Mouse (Mus musculus) CD4-positive, CD25-positive, alpha-beta regulatory T cell, adult 2 months (primary cell): ENCODE measurements around the gene Hexdc.
A peak's percentile ranks its signal among the peaks of the same experiment; 100 is the strongest.

Experiments
- DNase-seq: peaks from one replicate; pipeline ENCODE4 v3.0.0-alpha.2; 2012; ENCODE audit warnings: low read depth, low spot score

Hexdc gene

DNA sequence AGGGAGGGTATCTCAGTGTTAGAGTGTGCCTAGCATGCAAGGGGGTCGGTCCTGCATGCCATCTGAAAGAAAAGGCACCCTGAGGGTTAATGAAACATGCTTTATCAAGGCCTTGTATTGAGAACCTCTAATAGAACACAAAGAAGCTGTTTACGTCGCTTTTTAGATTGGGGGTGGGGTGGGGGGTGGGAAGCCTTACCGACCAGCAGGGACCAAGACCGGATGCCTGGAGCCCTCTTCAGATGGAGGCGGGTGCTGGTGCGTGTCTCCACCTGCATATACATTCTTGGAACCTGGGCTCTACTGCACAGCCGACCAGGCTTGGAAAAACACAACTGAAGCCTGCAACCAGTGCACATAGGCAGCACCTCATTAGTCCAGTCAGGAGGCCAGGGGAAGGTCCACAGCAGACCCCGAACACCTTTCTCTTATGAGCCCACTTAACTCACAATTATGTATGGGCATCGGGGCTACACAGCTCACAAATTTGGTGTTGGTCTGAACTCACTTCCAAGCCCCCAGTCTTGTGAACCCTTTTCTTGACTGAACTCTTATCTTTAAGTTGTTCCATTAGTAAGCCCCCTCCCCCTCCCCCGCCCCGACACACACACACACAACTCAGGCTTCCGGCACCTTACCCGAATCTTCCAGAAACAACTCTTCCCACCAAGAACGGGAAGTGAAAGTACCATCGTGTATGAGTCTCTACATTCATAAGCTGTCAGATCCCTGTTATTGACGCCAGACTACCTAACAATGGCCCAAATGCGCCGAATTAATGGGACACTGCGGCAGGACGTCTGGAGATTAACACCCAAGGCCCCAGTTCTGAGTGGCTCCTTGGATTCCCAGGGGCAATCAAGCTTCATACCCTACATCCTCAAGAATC is 24.1 kb downstream of the Hexdc start:
- DNase-seq = peak; percentile 54

- DNase-seq = peak; percentile 92
Measured at GRCm38 (mm10) chr11:121229018-121229439, 24.8 kb downstream of the Hexdc start, which contains the start of gene Cybc1. Gene Cybc1 (minus strand): TSS chr11:121229322.

GRCm38 (mm10) chr11:121231191-121231590 is 27.0 kb downstream of the Hexdc start:
- no peak for DNase-seq

DNA sequence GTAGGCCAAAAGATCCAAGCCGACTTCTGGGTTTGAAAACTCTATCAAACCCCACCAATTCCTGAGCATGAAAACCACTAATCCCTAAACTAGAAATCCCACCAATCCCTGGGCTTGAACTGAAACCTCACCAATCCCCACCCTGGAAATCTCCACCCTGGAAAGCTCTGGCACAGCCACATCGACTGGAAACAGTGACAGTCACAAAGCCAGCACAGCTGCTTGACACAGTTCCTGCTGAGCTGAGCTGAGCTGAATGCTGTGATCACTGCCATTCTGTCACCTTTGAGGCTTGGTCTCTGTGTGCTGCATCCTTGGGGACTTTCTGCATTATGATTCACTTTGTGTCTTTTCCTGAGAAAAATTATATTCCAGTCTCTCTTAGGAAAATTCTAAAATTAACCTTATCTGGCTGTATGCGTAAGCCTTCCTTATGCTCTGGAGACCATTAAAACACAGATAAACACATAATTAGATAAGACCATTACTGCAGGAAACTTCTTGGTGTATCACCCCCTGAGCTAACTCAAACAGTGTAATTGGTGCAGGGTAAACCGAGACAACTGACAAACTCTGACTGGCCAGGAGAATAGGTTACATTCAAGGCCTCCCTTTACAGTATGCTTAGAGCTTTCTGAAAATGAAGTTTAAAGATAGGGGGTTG is 27.5 kb downstream of the Hexdc start:
- no peak for DNase-seq

- DNase-seq = no peak
Measured at GRCm38 (mm10) chr11:121232706-121233105, 28.5 kb downstream of the Hexdc start.

DNA sequence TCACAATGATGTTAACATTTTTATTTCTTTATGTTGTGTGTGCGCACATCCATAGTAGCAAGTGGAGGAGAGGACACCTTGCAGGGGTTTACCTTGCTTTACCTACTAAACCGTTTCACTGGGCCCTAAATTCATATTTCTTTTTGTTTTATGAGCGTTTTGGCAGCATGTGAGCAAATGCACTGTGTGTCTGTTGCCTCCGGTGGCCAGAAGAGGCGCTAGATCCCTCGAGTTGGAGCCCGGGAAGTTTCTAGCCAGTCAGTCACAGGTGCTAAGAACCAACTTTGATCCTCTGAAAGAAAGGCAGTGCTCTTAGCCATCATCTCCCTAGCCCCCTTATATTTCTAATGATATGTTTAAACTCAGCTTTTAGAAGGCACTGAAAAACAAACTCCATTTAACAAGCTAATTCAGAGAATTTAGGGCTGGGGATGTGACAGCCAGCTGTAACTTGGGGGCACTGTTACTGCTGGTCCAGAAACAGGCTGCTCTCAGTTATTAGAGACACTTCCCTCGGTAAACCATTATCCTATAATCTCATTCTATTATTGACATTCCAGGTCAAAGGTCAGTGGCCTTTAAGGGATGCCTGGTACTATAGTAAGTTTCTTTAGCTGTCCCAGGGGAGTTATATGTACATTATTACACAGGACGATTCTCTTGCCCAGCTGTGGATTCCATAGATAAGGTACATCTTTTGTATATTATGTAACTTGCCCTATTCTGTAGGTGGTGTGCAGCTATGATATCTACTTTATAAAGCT is 31.4 kb downstream of the Hexdc start:
- DNase-seq = peak; percentile 77

- DNase-seq = peak; percentile 99
Measured at GRCm38 (mm10) chr11:121236564-121237344, 32.5 kb downstream of the Hexdc start, which contains the start of gene Narf. Gene Narf (plus strand): TSS chr11:121237253.

GRCm38 (mm10) chr11:121237345-121238128 is 33.3 kb downstream of the Hexdc start:
- DNase-seq = peak; percentile 71

- DNase-seq = no peak
Measured at GRCm38 (mm10) chr11:121239669-121240068, 35.4 kb downstream of the Hexdc start.

DNA sequence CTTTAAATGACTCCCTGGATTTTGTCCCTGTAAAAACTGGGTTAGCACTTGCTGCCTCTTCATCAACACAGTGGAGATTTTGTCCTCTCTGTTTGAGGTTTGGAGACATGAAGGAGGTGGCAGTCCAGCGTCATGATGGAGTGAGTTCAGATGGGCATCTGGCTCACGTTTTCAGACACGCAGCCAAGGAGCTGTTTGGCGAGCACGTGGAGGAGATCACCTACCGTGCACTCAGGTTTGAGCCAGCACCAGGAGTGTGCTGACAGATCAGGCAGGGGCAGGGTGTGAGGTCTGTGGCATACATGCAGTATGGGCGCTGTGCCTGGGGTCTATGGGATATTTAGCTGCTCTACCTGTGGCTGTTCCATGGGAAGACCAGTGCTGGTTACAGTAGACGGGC is 46.0 kb downstream of the Hexdc start:
- no peak for DNase-seq

GRCm38 (mm10) chr11:121259160-121260100 is 55.2 kb downstream of the Hexdc start, which contains the start of gene Foxk2:
Gene Foxk2 (plus strand): TSS chr11:121259990.
- peak; percentile 96 for DNase-seq

GRCm38 (mm10) chr11:121260211-121260906 is 56.1 kb downstream of the Hexdc start:
- DNase-seq = peak; percentile 58

GRCm38 (mm10) chr11:121261074-121261473 is 56.8 kb downstream of the Hexdc start:
- no peak for DNase-seq
